Mouse (Mus musculus) urinary bladder, postnatal 0 days (tissue): ENCODE results near the gene Agap3. TPM values are rescaled to one million over a fixed set of nuclear protein-coding genes. Genes with fewer than 3 reads are reported as not detected.

Source experiments
- polyA plus RNA-seq: library from polyadenylated mRNA; unstranded; fragments of >200 nt; fragmentation: Nextera tagmentation; extraction: Ambion mirVana; gene quantifications from 2 replicates; pipeline ENCODE4 v1.2.1, GENCODE M21; 2015

The Agap3 gene
- 20.8 and 25.5 TPM in 2 replicates for polyA plus RNA-seq

GRCm38 (mm10) chr5:24452030-24452690 lies at the start of gene Agap3:
Gene Agap3 (plus strand): TSS chr5:24452177.

DNA sequence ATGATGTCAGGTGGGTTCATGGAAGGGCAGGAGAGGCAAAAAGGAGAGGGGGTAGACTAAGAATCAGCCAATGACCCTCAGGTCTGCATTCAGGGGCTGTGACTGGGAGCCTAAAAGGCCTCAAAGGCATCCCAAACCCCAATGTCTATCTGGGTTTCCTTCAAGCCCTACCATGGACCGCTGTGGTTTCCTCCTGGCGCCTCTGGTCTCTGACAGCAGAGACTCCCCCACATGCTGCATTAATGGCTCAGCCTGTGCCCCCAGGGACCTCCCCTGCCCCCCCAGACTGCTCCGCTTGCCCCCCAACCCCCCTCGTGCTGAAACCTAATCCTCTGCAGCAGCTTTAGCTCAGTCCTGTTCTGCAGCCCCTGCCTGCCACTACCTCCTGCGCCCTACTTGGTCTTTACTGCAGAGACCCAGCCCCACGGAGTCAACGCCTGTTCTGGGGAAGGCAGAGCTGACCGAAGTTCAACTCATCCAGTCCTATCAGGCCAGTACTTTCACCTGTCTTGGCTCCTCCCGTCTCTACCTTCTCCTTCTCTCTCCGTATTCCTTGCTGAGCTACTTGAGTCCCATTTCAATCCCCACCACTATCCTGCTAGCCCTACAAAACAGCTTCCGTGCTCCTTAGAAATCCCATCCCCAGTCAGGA lies 38.8 kb upstream of the Agap3 start, which contains the start of gene Asic3:
TSS of gene Asic3 (plus strand) at position 351 of the 652 bp plus-strand sequence.

DNA sequence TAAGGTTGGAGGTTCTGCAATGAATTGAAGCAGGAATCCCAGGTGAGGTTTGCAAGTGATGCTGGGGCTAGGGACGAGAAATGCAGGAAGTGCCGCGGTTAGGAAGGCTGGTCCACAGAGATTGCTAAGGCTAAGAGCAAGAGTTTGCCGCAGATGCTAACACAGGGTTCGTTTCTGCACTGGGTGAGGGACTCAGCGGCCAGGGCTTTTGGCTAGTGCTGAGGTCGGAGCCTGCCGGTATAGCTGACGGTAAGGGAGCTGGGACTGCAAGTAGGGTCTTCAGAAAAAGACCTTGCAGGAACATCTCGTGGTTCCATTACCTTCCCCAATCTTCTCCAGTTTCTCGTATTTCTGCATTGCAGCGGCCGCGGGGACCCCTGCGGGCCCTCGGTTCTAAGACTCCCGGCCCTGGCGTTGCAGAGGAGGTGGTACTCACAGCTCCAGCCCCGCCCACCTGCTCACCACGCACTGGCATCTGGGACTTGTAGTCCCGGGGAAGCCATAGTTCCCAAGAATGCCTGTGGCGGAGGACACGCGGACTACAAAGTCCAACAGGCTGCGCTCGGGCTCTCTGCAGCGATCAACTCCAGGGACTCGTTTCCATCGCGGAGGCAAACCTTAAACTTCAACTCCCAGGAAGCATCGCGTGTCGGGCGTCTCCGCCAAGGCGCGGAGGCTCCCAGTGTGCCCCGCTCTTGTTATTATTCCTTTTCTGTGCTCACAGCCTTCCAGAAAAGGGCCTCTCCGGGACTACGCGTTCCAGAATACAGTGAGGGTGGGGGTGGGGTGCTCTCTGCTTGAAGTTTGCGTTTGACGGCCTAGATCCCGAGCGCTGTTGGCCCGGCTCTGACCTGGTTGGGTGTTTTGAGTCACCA lies 28.6 kb upstream of the Agap3 start, which contains the start of the genes Cdk5 and Slc4a2:
TSS of gene Cdk5 (minus strand) at position 402 of the 875 bp plus-strand sequence.
TSS of gene Slc4a2 (plus strand) at position 709 of the 875 bp plus-strand sequence.

DNA sequence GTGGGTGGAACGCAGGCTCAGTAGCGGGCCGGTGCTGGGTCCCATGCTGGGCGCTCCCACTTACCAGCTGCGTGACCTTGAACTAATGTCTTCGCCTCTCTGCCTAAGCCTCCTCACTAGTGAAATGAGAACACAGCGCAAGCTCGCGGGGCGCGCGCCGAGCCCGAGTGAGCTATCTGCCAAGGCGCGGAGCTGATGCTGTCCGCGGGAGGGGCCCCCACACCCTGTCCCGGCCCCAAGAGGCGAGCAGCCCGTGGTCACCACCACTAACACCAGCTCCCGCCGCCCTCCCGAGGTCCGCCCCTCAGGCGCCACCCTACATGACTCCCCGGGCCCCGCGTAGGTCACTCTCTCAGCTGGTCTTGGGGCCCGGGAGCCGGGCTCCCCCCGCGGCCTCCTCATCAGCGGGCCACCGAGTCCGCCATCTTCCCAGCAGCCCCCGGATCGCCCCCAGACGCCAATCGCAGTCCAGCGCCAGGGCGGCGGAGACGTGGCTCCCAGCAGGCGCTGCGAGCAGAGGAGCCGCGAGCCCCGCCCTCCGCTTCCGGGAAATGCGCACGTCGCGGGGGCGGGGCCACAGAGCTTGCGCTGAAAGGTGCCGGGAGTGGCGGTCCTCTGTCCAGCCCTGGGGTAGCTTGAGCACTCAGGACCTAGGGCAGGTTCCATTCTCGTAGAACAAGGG lies 7.1 kb upstream of the Agap3 start, which contains the start of gene Fastk:
TSS of gene Fastk (minus strand) at position 542 of the 682 bp plus-strand sequence.

DNA sequence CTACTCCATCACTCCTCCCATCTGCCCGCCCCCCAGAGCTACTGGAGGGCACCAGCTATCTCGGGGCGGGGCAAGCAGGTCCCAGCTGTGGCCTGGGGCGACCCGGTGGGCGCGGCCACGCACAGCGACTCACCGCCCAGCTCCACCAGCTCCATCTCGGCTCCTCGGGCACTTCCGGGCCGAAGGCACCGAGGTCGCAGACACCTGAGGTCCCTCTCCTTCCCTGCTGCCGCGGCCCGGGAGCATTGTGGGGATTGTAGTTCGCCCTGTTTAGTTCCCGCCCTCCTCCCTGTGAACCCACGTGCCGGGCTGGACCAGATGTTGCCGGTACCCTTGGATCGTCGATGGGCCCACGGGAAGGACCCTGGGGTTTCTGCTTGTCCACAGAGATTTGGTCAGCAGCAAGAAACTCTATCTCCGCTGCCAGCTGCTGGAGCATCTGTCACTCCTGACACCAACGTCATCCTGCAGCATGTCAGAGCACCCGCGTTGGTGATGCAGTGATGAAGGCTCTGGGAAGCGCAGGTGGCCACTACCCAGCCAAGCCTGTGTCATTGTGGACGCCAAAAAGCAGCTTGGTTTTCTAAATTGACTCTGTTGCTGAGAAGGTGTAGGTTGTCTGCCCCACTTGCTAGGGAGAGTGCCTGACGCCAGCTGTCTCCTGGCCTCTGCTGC lies 4.2 kb upstream of the Agap3 start, which contains the start of gene Tmub1:
TSS of gene Tmub1 (minus strand) at position 231 of the 675 bp plus-strand sequence.

DNA sequence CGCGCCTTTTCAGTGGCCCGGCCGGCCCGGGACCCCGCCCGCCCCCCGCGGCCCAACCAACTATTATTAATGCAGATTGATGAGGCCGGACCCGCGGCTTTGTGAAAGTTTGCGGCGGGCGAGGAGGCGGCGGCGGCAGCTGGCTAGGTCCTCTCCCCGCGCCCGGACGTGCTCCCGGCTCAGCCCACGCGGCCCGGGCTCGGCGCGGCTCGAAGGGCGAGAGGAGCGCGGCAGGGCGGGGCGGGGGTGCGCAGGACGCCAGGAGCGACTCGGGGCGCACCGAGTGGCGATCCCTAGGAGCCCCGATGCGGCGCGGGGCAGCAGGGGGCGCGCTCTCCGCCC lies 74.9 kb downstream of the Agap3 start, which contains the start of gene Gbx1:
TSS of gene Gbx1 (minus strand) at position 314 of the 342 bp plus-strand sequence.

DNA sequence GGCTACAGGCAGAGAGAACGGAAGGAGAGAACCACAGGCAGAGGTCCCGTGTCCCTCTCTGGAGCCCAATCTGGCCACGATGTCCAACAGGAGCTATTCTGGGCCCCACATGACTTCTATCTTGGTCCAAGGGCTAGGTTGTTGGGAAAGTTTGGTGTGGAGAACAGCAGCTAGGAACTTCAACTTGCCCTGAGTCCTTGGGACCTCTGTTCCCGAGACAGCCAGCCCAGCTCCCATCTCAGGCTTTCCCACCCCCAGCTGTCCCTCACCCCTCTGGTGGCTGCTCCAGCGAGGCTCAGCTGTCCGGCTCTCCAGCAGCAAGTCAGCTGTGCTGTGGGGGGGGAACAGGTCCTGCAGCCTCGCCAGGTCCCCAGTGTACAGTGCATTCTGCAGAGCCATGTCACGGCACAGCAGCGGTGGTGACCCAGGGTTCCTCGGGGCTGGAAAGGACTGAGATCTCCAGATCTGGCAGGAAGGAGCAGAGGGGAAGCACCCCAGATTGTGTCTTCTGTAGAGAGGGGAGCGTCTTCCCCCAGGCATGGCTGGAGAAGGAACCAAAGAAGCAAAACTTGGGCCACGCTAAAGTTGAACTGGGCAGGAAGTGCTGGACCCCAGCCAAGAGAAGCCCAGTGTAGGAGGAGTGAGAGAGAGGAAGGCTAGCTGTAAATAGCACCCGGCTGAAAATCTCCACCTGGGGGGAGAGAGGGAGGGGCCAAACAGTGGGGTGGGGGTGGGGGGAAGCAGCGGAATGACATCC lies 88.6 kb downstream of the Agap3 start, which contains the start of gene Asb10:
TSS of gene Asb10 (minus strand) at position 592 of the 757 bp plus-strand sequence.

Other genes with a start within 250 kb of the Agap3 start
- 4.7 and 7.1 TPM in 2 replicates for gene Kcnh2, start 100.6 kb upstream of the Agap3 start, polyA plus RNA-seq
- 2.3 and 2.8 TPM in 2 replicates for gene Nos3, start 87.4 kb upstream of the Agap3 start, polyA plus RNA-seq
- 1.0 and 1.3 TPM in 2 replicates for gene Atg9b, start 60.0 kb upstream of the Agap3 start, polyA plus RNA-seq
- gene Abcb8, start 58.5 kb upstream of the Agap3 start, polyA plus RNA-seq, result 18.7 and 21.8 TPM in 2 replicates
- gene Asic3, start 38.8 kb upstream of the Agap3 start, polyA plus RNA-seq, result 0.13 TPM in 1 of 2 replicates, not detected in the other
- gene Cdk5, start 28.6 kb upstream of the Agap3 start, polyA plus RNA-seq, result 28.3 and 30.0 TPM in 2 replicates
- 32.6 and 35.5 TPM in 2 replicates for gene Slc4a2, start 28.3 kb upstream of the Agap3 start, polyA plus RNA-seq
- 83.8 and 89.2 TPM in 2 replicates for gene Fastk, start 6.9 kb upstream of the Agap3 start, polyA plus RNA-seq
- 12.5 and 14.3 TPM in 2 replicates for gene Tmub1, start 4.3 kb upstream of the Agap3 start, polyA plus RNA-seq
- 0.07 TPM in 1 of 2 replicates, not detected in the other for gene Gbx1, start 75.0 kb downstream of the Agap3 start, polyA plus RNA-seq
- gene Asb10, start 88.8 kb downstream of the Agap3 start, polyA plus RNA-seq, result 0.13 and 0.15 TPM in 2 replicates
- gene 4931409K22Rik, start 104.6 kb downstream of the Agap3 start, polyA plus RNA-seq, result not detected in 2 replicates
- gene Abcf2, start 125.3 kb downstream of the Agap3 start, polyA plus RNA-seq, result 48.3 and 51.4 TPM in 2 replicates
- 22.6 and 22.9 TPM in 2 replicates for gene Chpf2, start 134.6 kb downstream of the Agap3 start, polyA plus RNA-seq
- 30.0 and 39.1 TPM in 2 replicates for gene Smarcd3, start 172.2 kb downstream of the Agap3 start, polyA plus RNA-seq
- 24.7 and 26.9 TPM in 2 replicates for gene Nub1, start 233.4 kb downstream of the Agap3 start, polyA plus RNA-seq